Mouse (Mus musculus): ENCODE measurements at regions not wholly inside any gene's neighbourhood (a gene's known extent, or its start where the extent isn't known, plus 50 kb on each side); places are given as distances from the start of the nearest gene placed in this dataset.

DNA sequence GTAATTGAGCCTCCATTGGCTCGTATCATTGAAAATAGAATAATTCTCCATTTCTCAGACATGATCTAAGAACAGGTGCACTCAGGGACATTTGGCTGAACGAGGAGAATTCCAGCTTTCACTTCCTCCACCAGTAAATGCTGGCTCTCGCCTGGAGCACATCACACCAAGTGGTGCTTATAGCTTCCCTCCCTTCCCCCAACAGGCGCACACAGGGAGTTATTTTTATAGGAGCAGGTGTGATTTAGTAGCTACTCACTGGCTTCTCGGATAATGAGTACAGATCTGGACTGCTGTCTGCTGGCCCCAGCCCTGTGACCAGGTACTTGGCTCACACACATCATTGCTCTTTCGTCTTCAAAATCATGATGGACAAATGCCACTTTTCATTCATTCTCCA lies 456.2 kb downstream of the Fut8 start:
- no peaks in the 10 kb centered on the region for H3K9me3 ChIP-seq (replicated peaks; ENCODE audit: control insufficient read depth, low read length)
- H3K9ac ChIP-seq (ENCODE audit: low read depth, low read length), result no peak overlapping the region
- no peak overlapping the region for H3K4me3 ChIP-seq (ENCODE audit: low read depth, low read length)
- H3K4me1 ChIP-seq (ENCODE audit: control insufficient read depth, insufficient read depth, low read length), result peaks cover 12% of the 10 kb centered on the region; the same call in 1 of the 2 replicates
- ATAC-seq (replicated peaks; ENCODE audit: insufficient number of reproducible peaks, low FRiP score, low TSS enrichment), result no peak
- peaks cover 3% of the 10 kb centered on the region; the same call in 1 of the 2 replicates for H3K27me3 ChIP-seq (ENCODE audit: control insufficient read depth, insufficient read depth, low read length)
- H3K4me2 ChIP-seq, result no peak overlapping the region
- H3K36me3 ChIP-seq (ENCODE audit: control insufficient read depth, insufficient read depth, low read length), result no peaks in the 10 kb centered on the region
- H3K27ac ChIP-seq (ENCODE audit: low read depth, low read length), result no peak overlapping the region
- WGBS (ENCODE audit: insufficient replicate concordance), result 55% methylated on average over 6 of the region's 6 CpGs

DNA sequence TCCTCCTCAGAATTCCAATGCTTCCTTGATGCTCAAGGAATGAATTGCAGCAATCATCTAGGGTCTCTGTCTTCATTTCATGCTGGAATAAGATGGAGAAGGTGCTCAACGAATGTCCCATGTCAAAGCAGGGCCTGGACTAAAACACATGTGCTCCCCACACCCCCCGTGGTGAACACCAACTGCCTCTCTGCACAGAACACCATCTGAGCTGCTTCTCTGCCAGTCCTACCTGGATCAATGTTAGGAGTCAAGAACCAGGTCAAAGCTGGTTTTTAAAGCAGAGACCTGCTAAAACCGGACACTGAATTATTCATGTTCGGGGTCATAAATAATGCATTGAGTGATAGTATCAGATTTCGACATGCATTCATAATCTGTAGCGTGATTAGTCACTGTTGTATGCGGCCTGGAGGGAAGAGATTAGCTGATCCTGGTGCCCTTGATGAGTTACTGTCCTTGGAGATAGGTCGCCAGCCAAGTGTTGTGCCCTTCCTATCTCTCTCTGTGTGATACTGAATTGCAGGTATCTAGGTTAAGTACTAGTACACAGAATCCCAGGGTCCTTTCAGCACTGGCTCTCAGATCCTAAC lies 458.2 kb downstream of the Fut8 start:
- Histone ChIP-seq H3K27me3 (ENCODE audit: control insufficient read depth, insufficient read depth, low read length) (peaks cover 3% of the 10 kb centered on the region; the same call in 1 of the 2 replicates), H3K27ac (ENCODE audit: low read depth, low read length) (no peak overlapping the region), H3K4me2 (no peak overlapping the region), H3K9ac (ENCODE audit: low read depth, low read length) (no peak overlapping the region), H3K4me3 (ENCODE audit: low read depth, low read length) (no peak overlapping the region), H3K4me1 (ENCODE audit: control insufficient read depth, insufficient read depth, low read length) (peaks cover 12% of the 10 kb centered on the region; the same call in 1 of the 2 replicates), H3K36me3 (ENCODE audit: control insufficient read depth, insufficient read depth, low read length) (no peaks in the 10 kb centered on the region), H3K9me3 (replicated peaks; ENCODE audit: control insufficient read depth, low read length) (no peaks in the 10 kb centered on the region)
- no peak for ATAC-seq (replicated peaks; ENCODE audit: insufficient number of reproducible peaks, low FRiP score, low TSS enrichment)
- 73% methylated on average over 8 of the region's 8 CpGs for WGBS (ENCODE audit: insufficient replicate concordance)

DNA sequence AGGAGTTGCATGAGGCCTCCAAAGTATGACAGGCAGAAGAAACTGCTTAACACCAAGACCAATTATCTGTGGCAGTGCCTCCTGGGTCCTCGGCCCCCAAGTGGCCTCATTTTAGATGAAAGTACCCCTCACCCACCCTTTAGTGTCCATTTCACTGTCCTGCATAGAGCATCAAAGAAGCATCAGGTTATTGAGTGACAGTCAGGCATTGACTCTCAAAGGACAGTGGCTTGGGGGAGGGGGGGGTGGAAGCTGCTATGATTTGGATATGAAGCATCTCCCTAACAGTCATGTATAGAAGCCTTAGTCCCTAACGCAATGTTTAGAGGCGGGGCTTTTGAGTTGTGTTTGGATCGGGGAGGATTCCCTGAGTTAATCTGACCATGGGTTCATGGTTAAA lies 458.7 kb downstream of the Fut8 start:
- 75% methylated on average over 4 of the region's 4 CpGs for WGBS (ENCODE audit: insufficient replicate concordance)
- no peak for ATAC-seq (replicated peaks; ENCODE audit: insufficient number of reproducible peaks, low FRiP score, low TSS enrichment)
- peaks cover 3% of the 10 kb centered on the region; the same call in 1 of the 2 replicates for H3K27me3 ChIP-seq (ENCODE audit: control insufficient read depth, insufficient read depth, low read length)
- H3K4me3 ChIP-seq (ENCODE audit: low read depth, low read length), result no peak overlapping the region
- H3K4me2 ChIP-seq, result no peak overlapping the region
- H3K9me3 ChIP-seq (replicated peaks; ENCODE audit: control insufficient read depth, low read length), result no peaks in the 10 kb centered on the region
- no peak overlapping the region for H3K9ac ChIP-seq (ENCODE audit: low read depth, low read length)
- H3K36me3 ChIP-seq (ENCODE audit: control insufficient read depth, insufficient read depth, low read length), result no peaks in the 10 kb centered on the region
- peaks cover 12% of the 10 kb centered on the region; the same call in 1 of the 2 replicates for H3K4me1 ChIP-seq (ENCODE audit: control insufficient read depth, insufficient read depth, low read length)
- H3K27ac ChIP-seq (ENCODE audit: low read depth, low read length), result no peak overlapping the region

DNA sequence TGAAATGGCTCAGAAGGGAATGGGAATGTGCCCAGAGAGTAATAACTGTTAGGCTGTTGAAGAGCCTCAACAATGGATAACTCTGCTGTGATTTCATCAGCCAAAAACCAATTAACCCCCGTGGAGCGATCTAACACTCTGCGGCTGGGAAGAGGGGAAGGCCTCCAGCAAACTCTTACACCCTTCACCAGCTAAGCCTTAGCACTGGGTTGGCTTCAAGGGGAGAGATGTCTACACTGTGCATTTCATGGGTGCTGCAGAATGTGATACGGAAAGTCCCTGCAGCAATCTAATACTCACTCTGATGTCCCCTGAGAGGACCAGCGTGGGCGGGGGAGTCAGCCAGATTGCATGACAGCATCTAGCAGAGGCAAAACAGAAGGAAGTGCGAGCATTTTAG lies 460.2 kb downstream of the Fut8 start:
- Histone ChIP-seq H3K4me2 (no peak overlapping the region), H3K36me3 (ENCODE audit: control insufficient read depth, insufficient read depth, low read length) (no peaks in the 10 kb centered on the region), H3K9ac (ENCODE audit: low read depth, low read length) (no peak overlapping the region), H3K27ac (ENCODE audit: low read depth, low read length) (no peak overlapping the region), H3K9me3 (replicated peaks; ENCODE audit: control insufficient read depth, low read length) (no peaks in the 10 kb centered on the region), H3K27me3 (ENCODE audit: control insufficient read depth, insufficient read depth, low read length) (peaks cover 3% of the 10 kb centered on the region; the same call in 1 of the 2 replicates), H3K4me3 (ENCODE audit: low read depth, low read length) (no peak overlapping the region), H3K4me1 (ENCODE audit: control insufficient read depth, insufficient read depth, low read length) (peaks cover 10% of the 10 kb centered on the region; the same call in 1 of the 2 replicates)
- ATAC-seq (replicated peaks; ENCODE audit: insufficient number of reproducible peaks, low FRiP score, low TSS enrichment), result no peak
- 61% methylated on average over 7 of the region's 7 CpGs for WGBS (ENCODE audit: insufficient replicate concordance)

DNA sequence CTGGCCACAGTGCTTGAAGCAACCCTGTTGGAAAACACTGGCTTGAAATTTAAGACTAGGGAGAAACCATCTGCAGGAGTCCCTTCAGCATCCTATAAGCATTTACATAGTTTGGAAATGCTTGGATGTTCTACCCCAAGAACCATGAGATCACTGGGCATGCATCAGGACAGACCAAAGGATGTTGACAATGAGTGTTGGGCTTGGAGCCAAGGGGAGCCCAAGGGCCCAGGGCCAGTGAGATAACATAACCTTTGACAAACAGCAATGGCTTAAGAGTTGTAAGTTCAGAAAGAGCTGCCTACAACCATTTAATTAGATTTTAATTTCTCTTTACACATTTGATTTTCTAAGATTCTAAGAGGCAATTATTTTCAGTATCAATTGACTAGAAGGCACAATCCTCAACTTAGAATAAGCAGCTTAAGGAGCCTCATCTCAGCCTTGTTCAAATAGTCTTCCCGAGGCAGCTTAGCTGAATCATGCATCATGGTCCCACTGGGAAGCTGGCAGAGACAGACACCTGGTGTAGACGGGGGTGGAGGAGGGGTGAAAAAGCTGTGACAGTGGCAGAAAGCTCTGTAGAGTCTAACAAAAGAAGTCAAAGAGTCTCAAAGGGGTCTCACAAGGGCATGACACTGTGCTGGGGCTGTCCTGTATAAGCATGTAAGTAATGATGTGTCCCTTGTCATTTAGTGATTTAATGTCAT lies 462.1 kb downstream of the Fut8 start:
- Histone ChIP-seq H3K27me3 (ENCODE audit: control insufficient read depth, insufficient read depth, low read length) (peaks cover 3% of the 10 kb centered on the region; the same call in 1 of the 2 replicates), H3K4me1 (ENCODE audit: control insufficient read depth, insufficient read depth, low read length) (no peaks in the 10 kb centered on the region; the same call in 1 of the 2 replicates), H3K4me3 (ENCODE audit: low read depth, low read length) (no peak overlapping the region), H3K27ac (ENCODE audit: low read depth, low read length) (no peak overlapping the region), H3K9ac (ENCODE audit: low read depth, low read length) (no peak overlapping the region), H3K4me2 (no peak overlapping the region), H3K9me3 (replicated peaks; ENCODE audit: control insufficient read depth, low read length) (no peaks in the 10 kb centered on the region), H3K36me3 (ENCODE audit: control insufficient read depth, insufficient read depth, low read length) (no peaks in the 10 kb centered on the region)
- 51% methylated on average over 2 of the region's 2 CpGs for WGBS (ENCODE audit: insufficient replicate concordance)
- no peak for ATAC-seq (replicated peaks; ENCODE audit: insufficient number of reproducible peaks, low FRiP score, low TSS enrichment)

DNA sequence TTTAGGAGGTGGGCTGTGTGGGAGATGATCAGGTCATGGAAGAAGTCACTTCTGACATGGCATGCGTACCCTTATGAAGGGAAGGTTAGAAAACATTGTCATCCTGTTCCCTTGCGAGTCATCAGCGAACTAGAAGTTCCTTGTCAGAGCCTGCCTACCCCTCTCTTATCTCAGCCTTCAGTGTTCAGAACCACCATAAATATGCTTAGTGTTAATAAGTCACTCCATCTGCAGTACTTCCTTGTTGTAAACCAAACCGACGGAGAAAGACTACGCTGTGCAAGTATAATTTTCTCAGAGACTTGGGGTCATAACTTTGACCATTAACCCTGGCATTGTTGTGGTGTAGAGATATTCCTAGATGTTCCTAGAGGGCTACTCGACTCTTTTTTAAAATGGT lies 477.6 kb downstream of the Fut8 start:
- H3K27ac ChIP-seq (ENCODE audit: low read depth, low read length), result no peak overlapping the region
- no peak overlapping the region for H3K4me3 ChIP-seq (ENCODE audit: low read depth, low read length)
- H3K36me3 ChIP-seq (ENCODE audit: control insufficient read depth, insufficient read depth, low read length), result no peaks in the 10 kb centered on the region
- no peak overlapping the region for H3K9ac ChIP-seq (ENCODE audit: low read depth, low read length)
- WGBS (ENCODE audit: insufficient replicate concordance), result 73% methylated on average over 7 of the region's 7 CpGs
- no peaks in the 10 kb centered on the region for H3K4me1 ChIP-seq (ENCODE audit: control insufficient read depth, insufficient read depth, low read length)
- H3K4me2 ChIP-seq, result no peak overlapping the region
- H3K27me3 ChIP-seq (ENCODE audit: control insufficient read depth, insufficient read depth, low read length), result no peaks in the 10 kb centered on the region
- no peak for ATAC-seq (replicated peaks; ENCODE audit: insufficient number of reproducible peaks, low FRiP score, low TSS enrichment)
- H3K9me3 ChIP-seq (replicated peaks; ENCODE audit: control insufficient read depth, low read length), result no peaks in the 10 kb centered on the region

DNA sequence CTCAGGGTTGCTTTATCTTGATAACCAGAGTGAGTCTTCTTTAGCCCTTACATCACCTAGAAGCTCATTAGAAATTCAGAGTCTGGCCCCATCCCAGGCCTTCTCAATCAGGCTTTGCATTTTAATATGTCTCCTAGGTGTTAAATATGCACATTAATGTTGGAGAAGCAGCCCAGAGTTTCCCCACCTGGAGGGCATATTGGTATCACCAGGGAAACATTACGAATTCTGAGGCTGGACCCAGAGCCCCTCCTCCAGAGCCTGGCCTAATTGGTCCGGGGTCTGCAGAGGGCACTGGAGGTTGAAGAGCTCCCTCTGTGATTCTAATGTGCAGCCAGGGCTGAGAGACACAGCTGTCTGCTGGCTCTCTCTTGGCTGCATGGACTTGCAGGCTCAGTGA lies 478.1 kb downstream of the Fut8 start:
- Histone ChIP-seq H3K36me3 (ENCODE audit: control insufficient read depth, insufficient read depth, low read length) (no peaks in the 10 kb centered on the region), H3K9me3 (replicated peaks; ENCODE audit: control insufficient read depth, low read length) (no peaks in the 10 kb centered on the region), H3K27ac (ENCODE audit: low read depth, low read length) (no peak overlapping the region), H3K4me1 (ENCODE audit: control insufficient read depth, insufficient read depth, low read length) (no peaks in the 10 kb centered on the region), H3K27me3 (ENCODE audit: control insufficient read depth, insufficient read depth, low read length) (no peaks in the 10 kb centered on the region), H3K4me3 (ENCODE audit: low read depth, low read length) (no peak overlapping the region), H3K9ac (ENCODE audit: low read depth, low read length) (no peak overlapping the region), H3K4me2 (no peak overlapping the region)
- WGBS (ENCODE audit: insufficient replicate concordance), result 14% methylated on average over 2 of the region's 2 CpGs
- no peak for ATAC-seq (replicated peaks; ENCODE audit: insufficient number of reproducible peaks, low FRiP score, low TSS enrichment)

DNA sequence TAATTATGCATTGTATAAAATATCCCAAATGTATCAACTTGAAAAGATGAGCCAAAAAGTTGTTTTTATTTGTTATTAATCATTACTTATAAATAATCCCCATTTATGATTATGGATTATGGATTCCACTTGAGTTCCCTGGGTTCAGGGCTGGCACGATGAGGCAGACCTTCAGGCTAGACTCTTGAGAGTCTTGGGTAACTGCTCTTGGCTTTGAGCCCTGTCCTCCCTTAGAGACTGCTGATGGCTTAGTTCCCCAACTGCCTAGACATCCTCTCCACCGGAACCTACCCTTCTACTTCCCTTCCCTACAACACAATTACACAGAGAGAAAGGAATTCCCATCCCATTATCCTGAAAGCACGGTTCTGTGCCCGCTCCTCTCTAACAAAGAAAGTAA lies 466.3 kb upstream of the Gm6657 start:
- H3K27ac ChIP-seq (ENCODE audit: low read depth, low read length), result no peak overlapping the region
- H3K4me3 ChIP-seq (ENCODE audit: low read depth, low read length), result no peak overlapping the region
- WGBS (ENCODE audit: insufficient replicate concordance), result 54% methylated on average over 4 of the region's 4 CpGs
- no peaks in the 10 kb centered on the region for H3K27me3 ChIP-seq (ENCODE audit: control insufficient read depth, insufficient read depth, low read length)
- no peaks in the 10 kb centered on the region for H3K36me3 ChIP-seq (ENCODE audit: control insufficient read depth, insufficient read depth, low read length)
- no peak for ATAC-seq (replicated peaks; ENCODE audit: insufficient number of reproducible peaks, low FRiP score, low TSS enrichment)
- H3K9ac ChIP-seq (ENCODE audit: low read depth, low read length), result no peak overlapping the region
- no peaks in the 10 kb centered on the region for H3K9me3 ChIP-seq (replicated peaks; ENCODE audit: control insufficient read depth, low read length)
- H3K4me1 ChIP-seq (ENCODE audit: control insufficient read depth, insufficient read depth, low read length), result no peaks in the 10 kb centered on the region
- H3K4me2 ChIP-seq, result no peak overlapping the region
